Mouse (Mus musculus) lung, postnatal 10 days (tissue): ENCODE data around the gene Chpt1.
"Not testable (repeated sequence)": the region's sequence is repeated elsewhere in the genome, so short reads cannot be mapped to it uniquely, and the experiment has no call there.

Source experiments
- DNase-seq: peaks from one replicate; pipeline ENCODE4 v3.0.0; 2021

The Chpt1 gene

GRCm38 (mm10) chr10:88494959-88495587 is 8.8 kb downstream of the Chpt1 start:
- no peak for DNase-seq

GRCm38 (mm10) chr10:88492658-88493057 is 11.2 kb downstream of the Chpt1 start:
- no peak for DNase-seq

- peak; percentile 25 for DNase-seq
Measured at GRCm38 (mm10) chr10:88491632-88492031, 12.2 kb downstream of the Chpt1 start.

- no peak for DNase-seq
Measured at GRCm38 (mm10) chr10:88488629-88489028, 15.2 kb downstream of the Chpt1 start.

GRCm38 (mm10) chr10:88482866-88483265 is 21.0 kb downstream of the Chpt1 start:
- DNase-seq, result not testable (repeated sequence)

- DNase-seq, result no peak
Measured at GRCm38 (mm10) chr10:88460122-88460820, 43.6 kb downstream of the Chpt1 start.

- DNase-seq, result peak; percentile 6
Measured at GRCm38 (mm10) chr10:88459502-88459992, 44.3 kb downstream of the Chpt1 start, which contains the start of gene Sycp3. TSS of gene Sycp3 (plus strand) at chr10:88459569.

- peak; percentile 57 for DNase-seq
Measured at GRCm38 (mm10) chr10:88457816-88458215, 46.1 kb downstream of the Chpt1 start.

GRCm38 (mm10) chr10:88451990-88452389 is 51.9 kb downstream of the Chpt1 start:
- no peak for DNase-seq

GRCm38 (mm10) chr10:88451221-88451620 is 52.7 kb downstream of the Chpt1 start:
- DNase-seq, result peak; percentile 70

- no peak for DNase-seq
Measured at GRCm38 (mm10) chr10:88441224-88441623, 62.6 kb downstream of the Chpt1 start.

- no peak for DNase-seq
Measured at GRCm38 (mm10) chr10:88427998-88428397, 75.9 kb downstream of the Chpt1 start.

- DNase-seq, result no peak
Measured at GRCm38 (mm10) chr10:88426896-88427295, 77.0 kb downstream of the Chpt1 start.

GRCm38 (mm10) chr10:88426158-88426816 is 77.6 kb downstream of the Chpt1 start:
- peak; percentile 79 for DNase-seq

GRCm38 (mm10) chr10:88420655-88421435 is 83.0 kb downstream of the Chpt1 start:
- DNase-seq, result no peak

GRCm38 (mm10) chr10:88420141-88420541 is 83.7 kb downstream of the Chpt1 start:
- no peak for DNase-seq

GRCm38 (mm10) chr10:88417686-88418085 is 86.2 kb downstream of the Chpt1 start:
- no peak for DNase-seq

GRCm38 (mm10) chr10:88412290-88412995 is 91.4 kb downstream of the Chpt1 start:
- no peak for DNase-seq

- DNase-seq, result no peak
Measured at GRCm38 (mm10) chr10:88409751-88410150, 94.1 kb downstream of the Chpt1 start.

GRCm38 (mm10) chr10:88407875-88408631 is 95.8 kb downstream of the Chpt1 start:
- DNase-seq, result no peak

GRCm38 (mm10) chr10:88405812-88406211 is 98.1 kb downstream of the Chpt1 start:
- no peak for DNase-seq
